Mouse (Mus musculus) stomach, postnatal 0 days (tissue): ENCODE results near the gene Plcb1.

ENCODE experiments used
- CTCF ChIP-seq: IDR thresholded peaks from 2 replicates; pipeline ENCODE4 v1.5.1; 2016; ENCODE audit warnings: antibody characterized with exemption, low read depth, mild to moderate bottlenecking, moderate library complexity
- EP300 ChIP-seq: optimal IDR thresholded peaks from 2 replicates; pipeline ENCODE3; 2016; ENCODE audit warnings: antibody characterized with exemption

DNA sequence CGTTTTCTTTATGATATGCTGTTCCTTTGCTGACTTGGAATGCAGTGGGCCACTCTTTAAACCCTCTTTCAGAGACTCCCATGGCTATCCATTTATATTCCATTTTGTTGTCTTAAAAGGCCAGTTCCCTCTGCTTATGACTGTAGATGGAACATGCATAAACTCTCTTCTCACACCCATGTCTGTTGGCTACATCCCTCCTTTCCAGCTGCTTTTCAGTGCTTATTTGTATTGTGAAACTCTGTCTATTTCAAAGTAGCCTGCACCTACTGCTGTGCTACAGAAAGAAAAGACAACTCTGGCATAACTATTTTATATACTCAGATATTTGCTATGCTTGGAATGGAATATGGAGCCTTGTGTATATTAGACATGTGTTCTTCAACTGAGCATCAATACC is 532.3 kb downstream of the Plcb1 start:
- TF ChIP-seq CTCF = no peak
- no peak for TF ChIP-seq EP300
